Mouse (Mus musculus) stomach, embryonic 15.5 days (tissue): Measurements from ENCODE around the gene Grin2a. TPM values are rescaled to one million over a fixed set of nuclear protein-coding genes. Genes with fewer than 3 reads are reported as not detected.

Experiments used
- polyA plus RNA-seq: library from polyadenylated mRNA; unstranded; fragments of >200 nt; fragmentation: Nextera tagmentation; extraction: Ambion mirVana; gene quantifications from 2 replicates; pipeline ENCODE4 v1.2.1, GENCODE M21; 2015

Grin2a gene
- polyA plus RNA-seq, 1 experiment from 2014 or later, result 0.80 TPM

Other genes with a start within 250 kb of the Grin2a start
- gene Rpl39l, start 174.7 kb upstream of the Grin2a start, polyA plus RNA-seq, result 0.22 TPM in 1 of 2 replicates, not detected in the other
- gene Atf7ip2, start 197.2 kb upstream of the Grin2a start, polyA plus RNA-seq, result 0.48 and 0.95 TPM in 2 replicates